8 mouse cellular contexts compared by ENCODE assay signal in the genomic region with DNA sequence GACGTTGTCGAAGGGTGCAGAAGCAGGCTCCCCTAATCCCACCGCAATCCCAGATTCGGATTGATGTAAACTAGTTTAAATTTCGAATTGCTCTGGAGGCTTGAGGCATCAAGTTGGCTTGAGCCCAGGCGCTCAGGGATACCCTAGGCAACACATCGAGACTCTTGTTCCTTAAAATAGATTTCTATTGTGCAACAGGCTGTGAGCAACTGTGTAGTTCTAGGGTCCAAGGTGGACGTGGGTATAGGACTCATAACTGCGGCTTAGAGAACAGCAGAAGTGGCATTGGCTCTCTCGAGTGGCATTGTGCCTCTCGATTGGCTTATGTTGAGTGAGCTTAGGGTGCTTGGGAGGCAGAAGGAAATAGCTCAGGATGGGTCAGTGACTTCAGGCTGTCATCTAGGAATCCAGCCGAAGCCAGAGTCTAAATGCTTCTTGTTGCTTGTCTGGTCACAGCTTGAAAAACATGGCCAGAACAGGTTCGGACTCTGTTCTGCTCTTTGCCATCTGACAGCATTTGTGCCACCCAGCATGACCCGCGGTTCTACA. TPM values are rescaled to one million over a fixed set of nuclear protein-coding genes. Genes with fewer than 3 reads are reported as not detected.
A peak's percentile ranks its signal among the peaks of the same experiment; 100 is the strongest.
DNase-seq lines count a peak whose midpoint lies in the region; ATAC-seq lines count a peak whose summit lies in the region.

No protein-coding gene starts in this region.

- H3K27me3 ChIP-seq in heart, embryonic 11.5 days (ENCODE audit: control insufficient read depth, insufficient read depth, low read length) = peaks cover 16% of the 10 kb centered on the region
- peaks cover 23% of the 10 kb centered on the region for H3K27me3 ChIP-seq in intestine, embryonic 14.5 days (replicated peaks; ENCODE audit: control insufficient read depth, insufficient read depth, low read length)
- H3K27me3 ChIP-seq in liver, embryonic 16.5 days (ENCODE audit: control insufficient read depth, insufficient read depth, low read depth, low read length) = peaks cover 16% of the 10 kb centered on the region
- peaks cover 24% of the 10 kb centered on the region for H3K27me3 ChIP-seq in stomach, embryonic 15.5 days (replicated peaks)

- H3K4me1 ChIP-seq in heart, embryonic 11.5 days (ENCODE audit: control insufficient read depth, insufficient read depth, low read length) = peaks cover 16% of the 10 kb centered on the region
- H3K4me1 ChIP-seq in intestine, embryonic 14.5 days (replicated peaks; ENCODE audit: control insufficient read depth, insufficient read depth, low read length) = peaks cover 26% of the 10 kb centered on the region
- H3K4me1 ChIP-seq in liver, embryonic 16.5 days (ENCODE audit: control insufficient read depth, low read depth, low read length) = peaks cover 41% of the 10 kb centered on the region
- peaks cover 33% of the 10 kb centered on the region for H3K4me1 ChIP-seq in stomach, embryonic 15.5 days

- peak overlapping the region; percentile 97 for H3K9ac ChIP-seq in heart, embryonic 11.5 days (ENCODE audit: low read depth, low read length)
- peak overlapping the region; percentile 94 for H3K9ac ChIP-seq in intestine, embryonic 14.5 days (ENCODE audit: low read length)
- H3K9ac ChIP-seq in liver, embryonic 16.5 days (ENCODE audit: low read depth, low read length) = peak overlapping the region; percentile 97
- H3K9ac ChIP-seq in stomach, embryonic 15.5 days = peak overlapping the region; percentile 99; the same call in 1 of the 2 replicates

- no peak for DNase-seq in heart, adult 9 months (ENCODE audit: low spot score in 2 of 2)
- no peak for DNase-seq in intestine, embryonic 14.5 days (ENCODE audit: low spot score)
- no peak for DNase-seq in spleen, postnatal 36 days (ENCODE audit: low spot score in 2 of 2)
- no peak for DNase-seq in urinary bladder, postnatal 14 days (ENCODE audit: low spot score)

- peak overlapping the region; percentile 81 for H3K4me3 ChIP-seq in heart, embryonic 11.5 days (ENCODE audit: low read depth, low read length)
- peak overlapping the region; percentile 61 for H3K4me3 ChIP-seq in intestine, embryonic 14.5 days (ENCODE audit: low read depth, low read length)
- H3K4me3 ChIP-seq in liver, embryonic 16.5 days (ENCODE audit: low read depth, low read length) = peak overlapping the region; percentile 89
- H3K4me3 ChIP-seq in stomach, embryonic 15.5 days (replicated peaks) = peak overlapping the region; percentile 84

- 17% methylated on average over 15 of the region's 15 CpGs for WGBS in heart, embryonic 11.5 days (ENCODE audit: insufficient replicate concordance)
- 18% methylated on average over 15 of the region's 15 CpGs for whole genome bisulfite sequencing in intestine, embryonic 14.5 days
- 13% methylated on average over 15 of the region's 15 CpGs for WGBS in liver, embryonic 16.5 days (ENCODE audit: insufficient replicate concordance)
- 18% methylated on average over 15 of the region's 15 CpGs for WGBS in stomach, embryonic 15.5 days

- H3K9me3 ChIP-seq in heart, embryonic 11.5 days (replicated peaks; ENCODE audit: control insufficient read depth, low read length) = peaks cover 9% of the 10 kb centered on the region
- peaks cover 6% of the 10 kb centered on the region; the same call in 1 of the 2 replicates for H3K9me3 ChIP-seq in intestine, embryonic 14.5 days (ENCODE audit: control insufficient read depth, low read length)
- H3K9me3 ChIP-seq in liver, embryonic 16.5 days (replicated peaks; ENCODE audit: control insufficient read depth, low read length) = 0 out of 2 replicates have a peak, but pooled peaks cover 2% of the 10 kb centered on the region
- no peaks in the 10 kb centered on the region for H3K9me3 ChIP-seq in stomach, embryonic 15.5 days

- peaks cover 14% of the 10 kb centered on the region for H3K36me3 ChIP-seq in heart, embryonic 11.5 days (ENCODE audit: control insufficient read depth, insufficient read depth, low read length)
- peaks cover 16% of the 10 kb centered on the region for H3K36me3 ChIP-seq in intestine, embryonic 14.5 days (ENCODE audit: control insufficient read depth, insufficient read depth, low read length)
- H3K36me3 ChIP-seq in liver, embryonic 16.5 days (ENCODE audit: control insufficient read depth, insufficient read depth) = peaks cover 8% of the 10 kb centered on the region
- H3K36me3 ChIP-seq in stomach, embryonic 15.5 days = peaks cover 14% of the 10 kb centered on the region

- H3K4me2 ChIP-seq in heart, embryonic 11.5 days = peak overlapping the region; percentile 69
- H3K4me2 ChIP-seq in intestine, embryonic 14.5 days (ENCODE audit: low read length) = peak overlapping the region; percentile 72
- peak overlapping the region; percentile 94 for H3K4me2 ChIP-seq in liver, embryonic 16.5 days (ENCODE audit: low read depth, low read length)
- peak overlapping the region; percentile 75 for H3K4me2 ChIP-seq in stomach, embryonic 15.5 days

- ATAC-seq in heart, embryonic 11.5 days (replicated peaks; ENCODE audit: insufficient number of reproducible peaks, low FRiP score, low TSS enrichment) = no peak
- peak; percentile 20 for ATAC-seq in common myeloid progenitor, adult 5-6 weeks (replicated peaks; ENCODE audit: low read depth, poor library complexity, severe bottlenecking)
- ATAC-seq in intestine, embryonic 14.5 days (replicated peaks; ENCODE audit: low FRiP score, low TSS enrichment, low read depth) = no peak
- no peak for ATAC-seq in liver, embryonic 16.5 days (ENCODE audit: low read depth)
- ATAC-seq in stomach, embryonic 15.5 days (ENCODE audit: insufficient read depth, low FRiP score, low read depth) = no peak

- peak overlapping the region; percentile 99 for H3K27ac ChIP-seq in heart, embryonic 11.5 days (ENCODE audit: low read depth, low read length)
- peak overlapping the region; percentile 100 for H3K27ac ChIP-seq in intestine, embryonic 14.5 days (ENCODE audit: low read depth)
- peak overlapping the region; percentile 98 for H3K27ac ChIP-seq in liver, embryonic 16.5 days (ENCODE audit: low read length)
- H3K27ac ChIP-seq in stomach, embryonic 15.5 days = peak overlapping the region; percentile 100

RNA-seq across cellular contexts. Expression of a gene that starts 0.6 kb away (rescaled TPM):
- polyA plus RNA-seq in heart, embryonic 11.5 days (2014; fragmentation: Nextera tagmentation; extraction: Ambion mirVana) = 172 and 174 TPM in 2 replicates
- 97.7 and 99.2 TPM in 2 replicates for total RNA-seq in common myeloid progenitor, adult 5-6 weeks (2017)
- polyA plus RNA-seq in intestine, embryonic 14.5 days (2014; fragmentation: Nextera tagmentation; extraction: Ambion mirVana) = 72.7 and 124 TPM in 2 replicates
- 10.6 and 14.3 TPM in 2 replicates for polyA plus RNA-seq in liver, embryonic 16.5 days (2015; fragmentation: Nextera tagmentation; extraction: Ambion mirVana)
- 105 and 107 TPM in 2 replicates for polyA plus RNA-seq in stomach, embryonic 15.5 days (2015; fragmentation: Nextera tagmentation; extraction: Ambion mirVana)

RNA-seq across cellular contexts. Expression of a gene that starts 4.1 kb away (rescaled TPM):
- 148 and 149 TPM in 2 replicates for polyA plus RNA-seq in heart, embryonic 11.5 days (2014; fragmentation: Nextera tagmentation; extraction: Ambion mirVana)
- total RNA-seq in common myeloid progenitor, adult 5-6 weeks (2017) = 147 and 158 TPM in 2 replicates
- 157 and 161 TPM in 2 replicates for polyA plus RNA-seq in intestine, embryonic 14.5 days (2014; fragmentation: Nextera tagmentation; extraction: Ambion mirVana)
- polyA plus RNA-seq in liver, embryonic 16.5 days (2015; fragmentation: Nextera tagmentation; extraction: Ambion mirVana) = 119 and 122 TPM in 2 replicates
- polyA plus RNA-seq in stomach, embryonic 15.5 days (2015; fragmentation: Nextera tagmentation; extraction: Ambion mirVana) = 161 and 167 TPM in 2 replicates

RNA-seq across cellular contexts. Expression of a gene that starts 15.9 kb away (rescaled TPM):
- polyA plus RNA-seq in heart, embryonic 11.5 days (2014; fragmentation: Nextera tagmentation; extraction: Ambion mirVana) = 1.5 and 1.7 TPM in 2 replicates
- total RNA-seq in common myeloid progenitor, adult 5-6 weeks (2017) = 0.87 and 1.3 TPM in 2 replicates
- 2.5 and 2.7 TPM in 2 replicates for polyA plus RNA-seq in intestine, embryonic 14.5 days (2014; fragmentation: Nextera tagmentation; extraction: Ambion mirVana)
- 0.44 and 0.50 TPM in 2 replicates for polyA plus RNA-seq in liver, embryonic 16.5 days (2015; fragmentation: Nextera tagmentation; extraction: Ambion mirVana)
- 2.7 and 3.0 TPM in 2 replicates for polyA plus RNA-seq in stomach, embryonic 15.5 days (2015; fragmentation: Nextera tagmentation; extraction: Ambion mirVana)

RNA-seq across cellular contexts. Expression of a gene that starts 28.9 kb away (rescaled TPM):
- 13.6 and 16.0 TPM in 2 replicates for polyA plus RNA-seq in heart, embryonic 11.5 days (2014; fragmentation: Nextera tagmentation; extraction: Ambion mirVana)
- 9.7 and 9.8 TPM in 2 replicates for total RNA-seq in common myeloid progenitor, adult 5-6 weeks (2017)
- polyA plus RNA-seq in intestine, embryonic 14.5 days (2014; fragmentation: Nextera tagmentation; extraction: Ambion mirVana) = 23.7 and 26.9 TPM in 2 replicates
- polyA plus RNA-seq in liver, embryonic 16.5 days (2015; fragmentation: Nextera tagmentation; extraction: Ambion mirVana) = 10.0 and 11.4 TPM in 2 replicates
- polyA plus RNA-seq in stomach, embryonic 15.5 days (2015; fragmentation: Nextera tagmentation; extraction: Ambion mirVana) = 20.4 and 21.9 TPM in 2 replicates

RNA-seq across cellular contexts. Expression of a gene that starts 39.8 kb away (rescaled TPM):
- 252 and 256 TPM in 2 replicates for polyA plus RNA-seq in heart, embryonic 11.5 days (2014; fragmentation: Nextera tagmentation; extraction: Ambion mirVana)
- 481 and 549 TPM in 2 replicates for total RNA-seq in common myeloid progenitor, adult 5-6 weeks (2017)
- 390 and 414 TPM in 2 replicates for polyA plus RNA-seq in intestine, embryonic 14.5 days (2014; fragmentation: Nextera tagmentation; extraction: Ambion mirVana)
- polyA plus RNA-seq in liver, embryonic 16.5 days (2015; fragmentation: Nextera tagmentation; extraction: Ambion mirVana) = 50.0 and 57.9 TPM in 2 replicates
- 216 and 252 TPM in 2 replicates for polyA plus RNA-seq in stomach, embryonic 15.5 days (2015; fragmentation: Nextera tagmentation; extraction: Ambion mirVana)
